Comparison of ENCODE assay signal across 16 mouse cellular contexts in genomic region chr8:124651776-124652175, GRCm38 (mm10). TPM values are rescaled to one million over a fixed set of nuclear protein-coding genes. Genes with fewer than 3 reads are reported as not detected.
A peak's percentile ranks its signal among the peaks of the same experiment; 100 is the strongest.
DNase-seq lines count a peak whose midpoint lies in the region; ATAC-seq and TF ChIP-seq lines count a peak whose summit lies in the region.
"Had no signal": no experiment of that assay in that cellular context is flagged by ENCODE, and none has a peak within 500 bp of the region (broad histone marks: within the 10 kb centered on the region; RNA-seq: fewer than 3 reads in every experiment).

No protein-coding gene starts in this region.

- no peak overlapping the region for H3K4me3 ChIP-seq in heart, postnatal 0 days (ENCODE audit: low read depth, low read length)
- H3K4me3 ChIP-seq in neural tube, embryonic 13.5 days, result no peak overlapping the region
- H3K4me3 ChIP-seq in liver, adult 2 months (ENCODE audit: insufficient read depth, low read depth, low read length), result no peak overlapping the region
- H3K4me3 ChIP-seq: embryonic facial prominence, embryonic 12.5 days; forebrain, embryonic 10.5 days; hindbrain, embryonic 10.5 days had no signal

- H3K27me3 ChIP-seq in heart, postnatal 0 days (ENCODE audit: control insufficient read depth, insufficient read depth, low read length), result no peaks in the 10 kb centered on the region
- H3K27me3 ChIP-seq in neural tube, embryonic 13.5 days, result no peaks in the 10 kb centered on the region
- no peaks in the 10 kb centered on the region for H3K27me3 ChIP-seq in liver, adult 2 months (ENCODE audit: control insufficient read depth, insufficient read depth, low read length)
- H3K27me3 ChIP-seq: CH12.LX; embryonic facial prominence, embryonic 12.5 days had no signal

- DNase-seq in heart, postnatal 0 days (ENCODE audit: low spot score), result no peak
- no peak for DNase-seq in heart, postnatal 36 days
- DNase-seq in neural tube, embryonic 10.5 days (ENCODE audit: extremely low spot score, low spot score), result no peak
- DNase-seq in liver, adult 2 months (ENCODE audit: extremely low read depth, low read depth, low spot score), result peak; percentile 99
- peak; percentile 87 for DNase-seq in yolk sac, embryonic 10.5 days (ENCODE audit: low spot score)
- no peak for DNase-seq in adrenal gland, postnatal 14 days
- DNase-seq: adrenal gland, adult 2 months; right cerebral cortex, adult 18-20 months; thymus, adult 2 months had no signal

- no peak overlapping the region for H3K9ac ChIP-seq in heart, postnatal 0 days (replicated peaks; ENCODE audit: low read depth, low read length)
- no peak overlapping the region for H3K9ac ChIP-seq in neural tube, embryonic 13.5 days
- peak overlapping the region; percentile 54 for H3K9ac ChIP-seq in liver, adult 2 months (ENCODE audit: low read depth, low read length)
- H3K9ac ChIP-seq: embryonic facial prominence, embryonic 12.5 days had no signal

- intact Hi-C loops in heart, postnatal 36 days (cut with DNase I), result no loop called here

- no peaks in the 10 kb centered on the region for H3K9me3 ChIP-seq in heart, postnatal 0 days (replicated peaks; ENCODE audit: control insufficient read depth, low read length)
- H3K9me3 ChIP-seq in neural tube, embryonic 13.5 days, result no peaks in the 10 kb centered on the region
- H3K9me3 ChIP-seq: embryonic facial prominence, embryonic 12.5 days; forebrain, embryonic 10.5 days; hindbrain, embryonic 10.5 days had no signal

- no peak for ATAC-seq in heart, postnatal 0 days (ENCODE audit: insufficient read depth, low read depth)
- no peak for ATAC-seq in neural tube, embryonic 13.5 days (ENCODE audit: low read depth)
- ATAC-seq in inflammation-experienced regulatory T-cells, adult 6 months, result no peak

- TF ChIP-seq POLR2A in liver, adult 2 months (IDR thresholded peaks at IDR 0.05; ENCODE audit: extremely low read depth, insufficient read depth, low read length), result no peak

- no peak overlapping the region for H3K4me2 ChIP-seq in heart, postnatal 0 days (ENCODE audit: low read depth, low read length)
- no peak overlapping the region for H3K4me2 ChIP-seq in neural tube, embryonic 13.5 days
- H3K4me2 ChIP-seq: embryonic facial prominence, embryonic 12.5 days had no signal

- H3K27ac ChIP-seq in heart, postnatal 0 days (ENCODE audit: low read depth), result peak overlapping the region; percentile 96
- peak overlapping the region; percentile 9; the same call in 1 of the 2 replicates for H3K27ac ChIP-seq in neural tube, embryonic 13.5 days (replicated peaks)
- peak overlapping the region; percentile 97 for H3K27ac ChIP-seq in liver, adult 2 months (replicated peaks; ENCODE audit: insufficient read depth, low read depth, low read length)
- H3K27ac ChIP-seq: forebrain, embryonic 10.5 days; macrophage had no signal

- no peak for TF ChIP-seq CTCF in heart, postnatal 0 days (IDR thresholded peaks at IDR 0.05; ENCODE audit: low read depth)
- TF ChIP-seq CTCF in liver, adult 2 months (IDR thresholded peaks at IDR 0.05; ENCODE audit: low read depth, low read length), result no peak

- no peak for TF ChIP-seq EP300 in heart, postnatal 0 days (IDR thresholded peaks at IDR 0.05; ENCODE audit: low read depth)

- H3K36me3 ChIP-seq in heart, postnatal 0 days (replicated peaks; ENCODE audit: control insufficient read depth, insufficient read depth, low read length), result peaks cover 27% of the 10 kb centered on the region
- H3K36me3 ChIP-seq in neural tube, embryonic 13.5 days, result peaks cover 20% of the 10 kb centered on the region
- H3K36me3 ChIP-seq in liver, adult 2 months (ENCODE audit: control insufficient read depth, insufficient read depth, low read length), result no peaks in the 10 kb centered on the region; the same call in 1 of the 2 replicates

- peaks cover 28% of the 10 kb centered on the region for H3K79me2 ChIP-seq in liver, adult 2 months (ENCODE audit: control insufficient read depth, insufficient read depth, low read length)

- WGBS in heart, postnatal 0 days, result 70% methylated on average over 20 of the region's 20 CpGs
- 92% methylated on average over 20 of the region's 20 CpGs for WGBS in neural tube, embryonic 13.5 days
- 34% methylated on average over 20 of the region's 20 CpGs for WGBS in liver, adult 2 months

- peaks cover 64% of the 10 kb centered on the region for H3K4me1 ChIP-seq in heart, postnatal 0 days (ENCODE audit: control insufficient read depth, insufficient read depth)
- peaks cover 59% of the 10 kb centered on the region for H3K4me1 ChIP-seq in neural tube, embryonic 13.5 days (replicated peaks)
- peaks cover 36% of the 10 kb centered on the region for H3K4me1 ChIP-seq in liver, adult 2 months (ENCODE audit: control insufficient read depth, insufficient read depth, low read length)

RNA-seq across cellular contexts. Expression of gene 2310022B05Rik, which starts 11.4 kb away (rescaled TPM):
- total RNA-seq in heart, postnatal 0 days (2014; rRNA removed; ENCODE audit: low replicate concordance), result 144 and 164 TPM in 2 replicates
- 29.8 and 30.7 TPM in 2 replicates for polyA plus RNA-seq in heart, postnatal 0 days (2015; fragmentation: Nextera tagmentation; extraction: Ambion mirVana)
- 10 to 100 TPM; 68.7 to 73.6 TPM for total RNA-seq in heart, postnatal 36 days (2021)
- polyA plus RNA-seq in neural tube, embryonic 13.5 days (2015; fragmentation: Nextera tagmentation; extraction: Ambion mirVana), result 20.8 and 21.3 TPM in 2 replicates
- 3.0 and 4.2 TPM in 2 replicates for total RNA-seq in liver, adult 2 months (2014; rRNA removed)
- polyA plus RNA-seq in liver, adult 2 months (2012; rRNA removed), result 11.8 and 12.0 TPM in 2 replicates
- 1 to 10 TPM in 2 of 3 experiments, under 1 TPM in 1; 0.60 to 1.6 (median 1.6) TPM for polyA plus RNA-seq in inflammation-experienced regulatory T-cells, adult 6 months (2017; shearing (Covaris generic))
- 38.6 and 39.1 TPM in 2 replicates for total RNA-seq in adrenal gland, postnatal 14 days (2021)

Comparison
In these comparisons a context has a peak if more than half of its experiments do, and no peak if none do; other contexts are left out.
1. DNase-seq: peak in liver, adult 2 months (single experiment) and yolk sac, embryonic 10.5 days (single experiment); none in heart, postnatal 0 days (single experiment), heart, postnatal 36 days (0 of 2), neural tube, embryonic 10.5 days (single experiment) and adrenal gland, postnatal 14 days (single experiment).
2. H3K27ac ChIP-seq: peak in every context shown above with its lines; median percentile 97 in liver, adult 2 months; 96 in heart, postnatal 0 days; 9 in neural tube, embryonic 13.5 days.